Mouse (Mus musculus): ENCODE measurements around the gene Bnip2. TPM values are rescaled to one million over a fixed set of nuclear protein-coding genes. Genes with fewer than 3 reads are reported as not detected.
A peak's percentile ranks its signal among the peaks of the same experiment; 100 is the strongest.

Gene Bnip2
- 100 to 1,000 TPM in 1 of 2 experiments, 10 to 100 TPM in 1; 90.7 to 114 TPM for total RNA-seq (2021)
- long read RNA-seq, experiment 1, transcript Bnip2-203 (9 exons, 1,465 nt), result minor isoform, 5 of 125 reads
- long read RNA-seq, experiment 1, transcript Bnip2-202 (10 exons, 2,328 nt), result minor isoform, 36 of 125 reads
- long read RNA-seq, experiment 1, transcript Bnip2-201 (11 exons, 2,464 nt), result major isoform, 59 of 125 reads
- long read RNA-seq, experiment 1, partial matches to known transcripts, result 5 of 125 reads
- long read RNA-seq, experiment 1, other reads (novel, unspliced or antisense), result 20 of 125 reads
- long read RNA-seq, experiment 2, transcript Bnip2-201 (11 exons, 2,464 nt), result major isoform, 18 of 37 reads
- long read RNA-seq, experiment 2, transcript Bnip2-202 (10 exons, 2,328 nt), result minor isoform, 12 of 37 reads
- long read RNA-seq, experiment 2, partial matches to known transcripts, result 2 of 37 reads
- long read RNA-seq, experiment 2, other reads (novel, unspliced or antisense), result 5 of 37 reads

DNA sequence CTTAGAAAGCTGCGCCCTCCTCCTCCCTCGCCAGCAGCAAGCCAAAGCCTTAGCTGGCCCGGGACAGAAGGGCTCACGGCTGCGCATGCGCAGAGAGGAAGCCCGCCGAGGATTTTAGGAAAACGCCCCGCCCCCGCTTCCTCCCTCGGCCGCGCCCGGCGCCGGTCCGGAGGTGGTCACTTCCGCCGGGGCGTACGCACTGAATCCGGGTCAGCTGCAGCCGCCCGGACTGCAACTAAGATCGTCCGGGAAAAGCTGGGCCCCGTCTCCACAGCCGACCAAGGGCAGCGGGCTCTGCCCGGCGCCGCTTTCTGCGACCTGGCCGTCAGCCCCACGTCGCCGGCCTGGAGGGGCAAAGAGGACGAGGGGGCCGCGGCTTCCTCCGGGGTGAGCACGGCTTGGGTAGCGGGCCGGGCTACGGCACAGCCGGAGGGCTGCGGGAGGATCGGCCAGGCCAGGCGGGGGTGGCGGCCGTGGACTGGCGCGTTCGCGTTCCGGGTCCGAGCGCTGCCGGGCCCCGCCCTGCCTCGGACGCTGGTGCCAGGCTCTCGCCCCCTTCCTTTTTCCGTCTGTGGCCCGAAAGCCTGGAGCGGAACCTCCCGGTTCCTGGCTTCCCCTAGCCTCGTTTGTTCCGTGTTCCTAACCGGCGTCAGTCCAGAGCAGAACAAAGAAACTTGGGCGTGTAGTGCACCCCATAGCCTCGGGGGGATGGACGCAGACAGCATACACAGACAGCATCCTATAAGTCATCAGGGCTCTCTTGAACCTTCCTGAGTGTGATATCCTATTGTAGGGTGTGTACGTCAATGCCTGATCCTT, at the start of gene Bnip2:
TSS of gene Bnip2 (plus strand) at position 164 of the 819 bp plus-strand sequence.
- DNase-seq, result peak; percentile 98

- DNase-seq, result peak; percentile 7 to 25
Measured at GRCm38 (mm10) chr9:69940839-69941490, 48.3 kb upstream of the Bnip2 start.

DNA sequence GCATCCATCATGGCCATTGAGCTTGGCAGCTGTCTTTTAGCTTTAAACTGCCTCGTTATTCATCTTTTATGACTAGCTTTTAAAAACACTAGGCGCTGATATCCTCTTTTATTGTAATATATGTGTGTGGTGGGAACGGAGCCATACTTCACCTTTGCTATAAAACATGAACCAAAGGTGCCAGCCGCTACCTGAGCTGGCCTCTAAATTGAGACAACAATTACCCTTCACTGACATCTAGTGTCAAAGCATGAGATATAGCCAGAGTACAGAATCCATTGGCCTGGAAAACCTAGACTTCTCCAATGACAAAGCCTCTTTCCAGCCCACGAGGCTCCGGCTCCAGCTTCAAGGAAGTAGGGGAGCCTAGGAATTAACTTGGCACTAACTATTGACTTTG, 47.7 kb upstream of the Bnip2 start:
- no peak for DNase-seq

- peak; percentile 53 to 68 for DNase-seq
Measured at GRCm38 (mm10) chr9:69948964-69949363, 40.3 kb upstream of the Bnip2 start.

- DNase-seq, result peak; percentile 24 to 53
Measured at GRCm38 (mm10) chr9:69949641-69950040, 39.6 kb upstream of the Bnip2 start.

DNA sequence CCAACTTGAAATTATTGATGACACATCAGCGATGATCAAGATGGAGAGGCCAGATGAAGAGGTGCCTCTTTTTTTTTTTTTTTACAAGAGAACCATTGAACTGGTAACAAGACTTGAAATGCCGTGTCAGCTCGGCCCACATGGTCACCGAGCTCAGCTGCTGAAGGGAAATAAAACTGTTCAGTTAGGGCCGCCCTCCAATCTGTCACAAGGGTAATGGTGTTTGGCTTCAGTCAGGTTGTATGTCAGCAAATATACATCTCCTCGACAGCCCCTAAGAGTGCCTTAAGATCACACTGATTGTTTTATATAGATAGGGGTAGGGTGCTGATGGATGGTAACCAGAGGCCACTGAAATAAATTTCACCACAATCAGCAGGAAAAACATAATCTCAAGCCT, 28.3 kb upstream of the Bnip2 start:
- DNase-seq, result no peak

DNA sequence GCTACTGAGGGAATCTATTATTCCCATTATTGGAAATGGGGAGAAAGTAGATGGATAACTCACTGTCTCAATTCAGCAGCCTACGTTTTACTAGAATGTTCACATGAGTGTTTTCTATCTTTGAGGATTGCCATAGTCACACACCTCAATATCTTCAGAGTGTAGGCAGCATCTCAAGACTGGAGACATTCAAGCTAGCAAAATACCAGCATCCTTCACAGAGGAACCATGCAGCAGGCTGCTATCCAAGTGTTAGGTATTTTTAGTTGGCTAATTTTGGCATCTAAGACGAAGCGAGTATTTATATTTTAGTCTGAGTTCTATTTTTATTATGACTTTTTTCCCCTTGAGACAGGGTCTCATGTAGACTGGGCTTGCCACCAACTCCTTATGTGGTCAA, 24.9 kb upstream of the Bnip2 start:
- DNase-seq, result no peak

GRCm38 (mm10) chr9:69985526-69985925, 3.7 kb upstream of the Bnip2 start:
- DNase-seq, result no peak

- no peak for DNase-seq
Measured at GRCm38 (mm10) chr9:69986063-69986462, 3.2 kb upstream of the Bnip2 start.

GRCm38 (mm10) chr9:69986571-69986970, 2.7 kb upstream of the Bnip2 start:
- DNase-seq, result no peak

- peak; percentile 56 to 71 for DNase-seq
Measured at GRCm38 (mm10) chr9:69987579-69987978, 1.7 kb upstream of the Bnip2 start.

DNA sequence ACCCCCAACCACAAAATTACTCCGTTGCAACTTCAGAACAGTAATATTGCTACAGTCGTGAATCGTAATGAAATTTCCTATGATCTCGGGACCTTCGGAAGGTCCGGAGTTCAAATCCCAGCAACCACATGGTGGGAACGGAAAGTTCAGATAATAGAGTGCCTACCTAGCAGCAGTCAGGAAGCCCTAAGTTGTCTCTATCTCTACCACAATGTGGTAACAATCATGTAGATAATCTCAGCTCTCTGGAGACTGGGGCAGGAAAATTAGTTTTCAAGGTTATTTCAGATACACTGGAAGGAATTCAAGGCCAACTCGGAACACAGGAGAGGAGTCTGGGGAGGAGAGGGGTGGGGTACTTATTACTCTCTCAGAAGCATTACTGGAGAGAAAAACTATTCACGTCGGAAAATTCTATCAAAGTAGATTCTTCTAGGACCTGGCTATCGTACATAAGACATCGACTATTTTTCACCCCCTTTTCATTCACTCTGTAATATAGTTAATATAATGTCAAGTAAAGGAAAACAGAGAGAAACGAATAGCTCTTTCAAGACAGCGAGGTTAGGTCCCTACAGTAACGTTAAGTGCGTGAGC, 462 bp upstream of the Bnip2 start:
- DNase-seq, result no peak

DNA sequence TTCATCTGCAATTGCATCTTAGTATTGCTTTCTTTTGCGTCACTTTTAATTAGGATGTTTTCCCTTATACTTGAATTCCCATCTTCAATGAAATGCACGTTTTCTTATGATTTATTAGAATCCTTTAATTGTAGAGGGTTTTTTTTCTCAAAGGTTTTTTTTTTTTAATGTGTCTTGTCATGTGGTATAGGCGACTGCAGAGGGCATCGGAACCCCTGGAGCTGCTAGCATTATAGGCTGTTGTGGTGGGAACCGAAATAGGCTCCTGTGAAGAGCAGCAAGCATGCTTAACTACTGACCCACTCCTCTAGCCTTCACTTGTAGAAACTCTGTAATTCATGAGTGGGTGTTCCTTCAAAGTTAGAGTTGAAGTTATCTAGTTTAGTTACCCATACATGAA, 1.1 kb downstream of the Bnip2 start:
- DNase-seq, result no peak

DNA sequence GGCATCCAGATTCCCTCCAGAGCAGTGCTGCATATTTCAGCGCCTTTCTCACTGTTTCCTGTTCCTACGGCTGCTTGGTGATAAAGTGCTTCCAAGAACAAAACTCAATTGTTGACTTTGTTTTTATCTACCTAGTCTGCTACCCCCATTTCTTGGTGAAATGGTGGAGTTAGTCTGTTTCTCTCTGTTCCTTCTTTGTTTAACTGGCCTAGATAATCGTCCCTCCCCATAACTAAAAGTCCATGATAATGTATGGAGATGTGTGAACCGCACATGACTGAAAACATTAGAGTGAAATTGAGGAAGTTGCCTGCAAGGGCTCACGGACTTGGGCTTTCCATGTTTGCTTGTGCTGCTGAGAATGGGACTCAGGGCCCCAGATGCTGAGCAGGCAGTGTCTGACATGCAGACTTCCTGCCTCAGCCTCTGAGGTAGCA, 3.6 kb downstream of the Bnip2 start:
- DNase-seq, result no peak

DNA sequence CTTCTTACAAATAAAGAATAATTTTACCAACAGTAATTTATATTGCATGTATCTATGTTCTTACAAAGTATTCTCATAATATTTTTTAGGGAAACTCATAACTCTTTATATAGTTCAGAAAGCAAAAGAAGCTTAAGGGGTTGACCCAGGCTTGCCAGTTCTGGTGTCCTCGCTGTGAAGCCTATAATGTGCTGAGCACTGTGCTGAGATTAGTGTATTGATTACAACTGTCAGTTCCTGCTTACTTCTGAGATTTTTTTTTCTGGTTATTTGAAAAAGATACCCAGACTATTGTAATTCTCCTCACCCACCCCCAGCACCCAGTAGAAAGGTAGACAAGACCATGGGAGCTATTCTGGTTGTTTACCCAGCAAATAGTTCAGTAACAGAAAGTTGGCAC, 4.2 kb downstream of the Bnip2 start:
- no peak for DNase-seq

DNA sequence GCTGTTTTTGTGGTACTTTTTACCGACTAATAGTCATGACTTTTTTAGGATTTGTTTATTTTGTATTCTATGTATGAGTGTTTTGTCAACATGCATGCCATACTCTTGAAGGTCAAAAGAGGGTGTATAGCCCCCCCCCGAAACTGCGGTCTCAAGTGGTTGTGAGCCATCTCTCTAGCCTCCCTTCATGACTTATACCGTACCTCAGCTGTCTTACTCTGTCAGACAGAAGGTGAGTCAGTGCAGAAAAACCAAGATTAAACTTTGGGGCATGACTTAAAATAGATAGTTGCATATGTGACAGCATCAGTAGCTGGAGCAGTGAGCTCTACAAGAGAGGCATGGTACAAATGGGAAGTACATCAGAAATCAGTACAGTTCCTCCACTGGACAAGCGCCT, 5.3 kb downstream of the Bnip2 start:
- DNase-seq, result no peak

GRCm38 (mm10) chr9:69999318-69999717, 10.1 kb downstream of the Bnip2 start:
- DNase-seq, result no peak

DNA sequence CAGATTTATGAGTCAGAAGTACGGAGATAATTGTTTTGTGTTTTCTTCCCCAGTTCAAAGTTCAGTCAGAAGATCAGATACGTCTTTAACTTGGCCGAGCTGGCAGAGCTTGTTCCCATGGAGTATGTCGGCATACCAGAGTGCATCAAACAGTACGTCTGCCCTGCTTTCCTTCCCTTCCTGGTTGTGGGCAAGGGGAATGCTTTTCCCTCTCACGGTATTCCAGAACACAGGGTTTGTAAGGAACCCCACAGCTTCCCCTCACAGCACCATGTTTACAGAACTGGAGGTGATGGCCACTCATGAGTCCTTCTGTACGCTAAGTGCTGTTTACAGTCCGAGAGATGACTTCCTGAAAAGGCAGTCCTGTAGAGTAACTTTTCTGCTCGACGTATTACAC, 14.2 kb downstream of the Bnip2 start:
- no peak for DNase-seq

DNA sequence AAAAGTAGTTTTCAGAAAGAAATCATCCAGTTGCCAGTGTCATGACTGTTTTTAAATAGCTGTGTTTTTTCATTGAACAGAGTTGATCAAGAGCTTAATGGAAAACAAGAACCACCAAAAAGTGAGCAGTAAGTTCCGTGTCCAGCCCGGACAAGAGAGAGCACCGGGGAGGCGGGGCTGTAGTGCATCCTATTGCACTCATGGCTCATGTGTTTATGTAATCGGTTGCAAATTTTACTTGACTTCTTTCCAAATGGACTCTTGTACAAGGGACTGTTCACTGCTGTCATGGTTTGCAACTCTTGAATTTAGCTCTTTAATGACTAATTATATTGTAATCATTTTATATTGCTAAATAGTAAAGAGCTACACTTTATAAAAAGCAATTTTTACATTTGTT, 17.7 kb downstream of the Bnip2 start:
- DNase-seq, result peak; percentile 18 to 22

- no peak for DNase-seq
Measured at GRCm38 (mm10) chr9:70007506-70008248, 18.4 kb downstream of the Bnip2 start.

DNA sequence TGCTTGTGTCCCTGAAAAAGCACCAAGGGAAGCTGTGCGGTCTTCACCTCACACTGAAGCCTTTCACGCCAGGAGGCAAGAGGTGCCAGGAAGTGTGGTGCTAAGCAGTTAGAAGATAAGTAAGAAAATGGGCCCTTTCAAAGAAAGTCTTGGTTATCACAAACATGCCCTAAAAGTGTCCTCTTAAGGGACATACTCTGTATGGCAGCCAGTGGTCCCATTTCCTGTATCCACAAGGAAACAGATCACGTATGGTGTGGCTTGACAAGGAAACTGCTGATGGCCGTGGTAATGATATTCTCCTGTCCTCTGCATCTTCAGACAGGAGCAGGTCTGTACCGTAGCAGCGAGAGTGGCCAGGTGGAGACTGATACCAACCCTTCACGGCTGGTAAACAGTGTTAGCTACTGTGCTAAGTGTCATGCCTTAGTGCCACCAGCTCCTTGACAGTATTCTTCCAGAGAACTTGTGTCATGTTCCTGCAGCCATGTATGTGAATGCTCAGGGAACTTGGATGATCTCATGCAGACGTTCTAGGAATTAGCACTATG, 20.6 kb downstream of the Bnip2 start:
- no peak for DNase-seq

Measured in adrenal gland, postnatal 36 days (tissue).